Mouse (Mus musculus) T-cell, adult 2 months (primary cell): Measurements from ENCODE around the gene Arl1.
"Not testable (repeated sequence)": the region's sequence is repeated elsewhere in the genome, so short reads cannot be mapped to it uniquely, and the experiment has no call there.

Source experiments
- DNase-seq: peaks from one replicate; pipeline ENCODE4 v3.0.0; 2022; ENCODE audit warnings: low spot score

The Arl1 gene

DNA sequence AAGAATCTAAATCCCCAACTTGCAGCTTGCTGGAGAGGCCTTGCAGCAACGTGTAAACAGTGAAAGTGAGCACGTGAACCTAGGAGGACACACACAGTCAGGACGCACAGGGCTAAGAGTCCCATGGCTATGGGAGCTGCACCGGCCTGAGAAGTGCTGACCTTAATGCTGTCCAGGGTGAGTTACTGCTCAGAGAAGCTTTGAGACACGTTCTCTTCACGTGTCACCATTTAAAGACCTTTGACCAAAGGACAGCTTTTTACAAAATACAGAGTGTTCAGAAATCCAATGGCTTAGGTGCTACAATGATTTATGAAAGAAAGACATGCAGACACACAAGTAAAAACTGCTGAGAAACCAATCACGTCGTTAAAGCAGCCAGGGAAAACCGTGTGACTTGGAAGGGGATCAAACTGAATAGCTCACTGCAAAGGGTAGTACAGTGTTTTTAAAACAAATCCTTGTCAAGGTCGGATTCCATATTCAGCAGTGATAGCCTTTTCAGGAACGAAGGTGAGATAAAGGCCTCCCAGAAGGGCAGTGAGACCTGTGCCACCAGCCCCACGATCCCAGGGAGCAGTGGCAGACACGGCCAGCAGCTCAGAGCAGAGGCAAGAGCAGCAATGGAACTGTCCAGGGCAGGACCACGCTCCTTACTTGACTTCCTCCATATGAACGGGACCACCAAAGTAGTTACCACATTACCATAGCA lies 34.9 kb downstream of the Arl1 start:
- DNase-seq: no peak

DNA sequence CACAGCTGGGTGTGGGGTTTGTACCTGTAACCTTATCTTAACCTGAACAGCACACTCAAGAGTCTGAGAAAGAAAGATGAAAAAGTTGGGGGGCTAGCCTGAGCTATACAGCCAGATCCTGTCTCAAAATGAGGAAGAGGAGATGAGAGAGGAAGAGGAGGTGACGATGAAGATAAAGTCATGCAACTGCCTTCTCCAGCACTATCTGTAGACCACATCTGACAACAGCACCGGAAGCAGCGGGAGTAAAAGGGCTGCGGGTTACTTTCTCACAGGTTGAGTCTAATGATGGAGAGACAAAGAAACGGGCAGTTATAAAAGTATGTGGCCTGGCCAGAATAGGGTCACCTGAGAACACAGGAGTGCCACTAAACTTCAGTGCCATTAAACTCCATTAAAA lies 38.3 kb downstream of the Arl1 start:
- DNase-seq: no peak

DNA sequence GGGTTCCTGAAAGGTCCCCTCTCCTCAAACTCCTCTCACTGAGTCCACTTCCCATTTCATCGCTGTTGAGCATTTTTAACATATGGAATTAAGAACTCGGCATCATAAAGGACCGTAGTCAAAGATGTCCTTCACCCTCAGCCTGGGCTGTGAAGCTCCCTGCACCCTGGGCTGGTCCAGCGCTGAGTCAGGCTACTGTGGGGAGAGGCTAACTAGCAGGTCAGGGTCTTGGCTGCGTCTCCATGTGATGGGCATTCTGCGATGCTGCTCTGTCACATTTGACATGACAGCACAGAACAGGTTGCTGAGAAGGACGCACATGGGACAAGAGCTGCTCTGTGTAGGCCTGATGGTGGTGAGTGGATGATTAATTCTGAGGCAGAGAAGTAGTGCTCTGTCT lies 39.0 kb downstream of the Arl1 start:
- DNase-seq: no peak

DNA sequence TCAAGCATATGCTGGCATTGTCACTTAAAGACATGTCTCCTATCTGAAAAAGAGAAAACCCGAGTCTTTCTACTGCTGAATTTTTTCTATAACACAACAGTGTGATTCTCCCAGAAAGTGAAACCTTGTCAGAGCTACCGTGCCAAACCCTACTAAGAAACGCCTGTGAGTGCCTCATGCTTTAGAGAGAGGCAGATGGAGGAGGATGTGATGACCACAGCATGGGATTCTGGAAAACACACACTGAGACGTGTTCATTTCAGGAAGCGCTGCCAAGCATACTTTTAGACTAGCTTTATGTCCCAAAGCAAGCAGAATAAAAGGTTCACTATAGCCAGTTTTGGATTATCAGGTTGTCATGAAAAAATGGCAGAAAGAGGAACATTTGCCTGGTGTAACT lies 42.3 kb downstream of the Arl1 start:
- not testable (repeated sequence) for DNase-seq

DNA sequence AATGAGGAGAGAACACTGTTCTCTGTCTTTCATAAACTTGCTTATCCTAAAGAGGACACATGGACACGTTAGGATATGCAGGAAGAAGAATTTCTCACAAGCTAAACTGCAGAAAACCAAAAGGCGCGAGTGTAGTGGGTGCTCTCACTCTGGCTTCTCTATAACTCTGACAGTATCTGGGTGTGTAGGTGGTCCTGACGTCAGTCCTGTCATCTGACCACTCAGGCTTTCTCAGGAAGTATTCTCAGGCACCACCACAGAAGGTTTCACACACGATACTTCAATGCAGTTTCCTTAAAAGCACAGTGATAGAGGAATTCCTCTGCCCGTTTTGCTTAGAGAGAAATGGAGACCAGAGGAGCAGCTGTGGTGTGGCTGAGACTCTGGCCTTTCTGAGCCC lies 45.5 kb downstream of the Arl1 start:
- DNase-seq: no peak

DNA sequence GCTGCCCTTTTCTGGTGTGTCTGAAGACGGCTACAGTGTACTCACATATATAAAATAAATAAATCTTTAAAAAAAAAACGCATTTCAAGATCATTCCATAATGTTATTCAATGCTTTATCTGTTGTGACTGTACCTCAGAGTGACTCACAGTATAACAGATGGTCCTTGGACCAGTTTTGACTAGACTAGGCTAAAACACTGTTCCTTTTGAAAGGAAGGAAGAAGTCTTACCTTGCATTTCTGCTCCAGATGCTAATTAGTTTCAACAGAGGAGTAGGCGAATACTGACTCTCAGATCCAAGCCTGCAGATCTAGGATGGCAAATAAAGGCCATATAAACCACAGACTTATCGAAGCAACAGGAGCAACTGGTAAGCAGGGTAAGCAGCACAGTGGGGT lies 50.1 kb downstream of the Arl1 start:
- no peak for DNase-seq

DNA sequence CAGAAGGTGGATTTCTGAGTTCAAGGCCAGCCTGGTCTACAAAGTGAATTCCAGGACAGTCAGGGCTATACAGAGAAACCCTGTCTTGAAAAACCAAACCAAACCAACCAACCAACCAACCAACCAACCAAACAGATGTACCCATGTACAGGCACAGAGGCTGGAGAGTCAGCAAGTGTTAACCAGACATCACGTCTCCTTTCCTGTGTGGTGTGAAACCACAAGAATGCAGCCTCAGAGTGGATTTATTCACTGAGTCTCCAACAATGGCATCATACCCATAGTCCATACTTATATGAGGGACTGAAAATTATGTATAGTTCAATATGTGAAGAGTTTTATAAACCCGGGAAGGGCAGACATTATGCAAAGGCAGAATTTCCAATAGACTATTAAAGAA lies 52.5 kb downstream of the Arl1 start:
- DNase-seq: not testable (repeated sequence)

DNA sequence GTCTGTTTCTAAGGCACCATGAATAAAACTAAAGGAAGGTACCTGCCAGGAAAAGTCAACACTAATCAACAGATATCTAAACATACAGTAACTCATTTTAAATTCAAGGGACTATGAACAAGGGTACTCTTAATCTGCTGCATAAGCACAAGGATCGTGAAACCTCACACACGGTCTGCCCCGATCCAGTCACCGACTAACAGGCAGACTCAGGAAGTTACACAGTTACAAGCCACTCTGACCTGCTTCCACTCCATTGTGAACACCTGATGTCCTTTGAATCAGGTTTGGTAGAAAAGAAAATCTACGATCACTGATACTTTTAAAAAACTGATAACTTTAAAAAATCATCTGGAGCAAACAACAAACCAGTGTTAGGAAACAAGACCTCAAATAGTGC lies 53.3 kb downstream of the Arl1 start:
- DNase-seq: no peak

DNA sequence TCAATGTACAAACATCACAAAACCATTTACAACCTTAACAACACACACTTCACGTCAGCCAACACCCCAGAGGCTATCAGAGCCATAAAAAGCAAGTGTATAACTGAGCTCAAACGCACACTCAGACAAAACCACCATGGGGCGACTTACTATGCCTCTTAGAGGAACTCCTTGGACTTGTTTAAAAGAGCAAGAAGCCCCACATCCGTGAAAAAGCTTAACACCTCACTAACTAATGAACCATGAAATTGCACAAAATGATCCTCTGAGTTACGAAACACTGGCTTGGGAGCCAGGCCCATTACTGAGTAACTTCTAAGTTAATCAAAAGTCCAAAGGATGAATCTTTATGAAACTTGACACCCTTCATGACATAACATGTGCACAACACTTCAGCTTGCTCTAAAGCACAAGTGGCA lies 53.9 kb downstream of the Arl1 start:
- DNase-seq: no peak

DNA sequence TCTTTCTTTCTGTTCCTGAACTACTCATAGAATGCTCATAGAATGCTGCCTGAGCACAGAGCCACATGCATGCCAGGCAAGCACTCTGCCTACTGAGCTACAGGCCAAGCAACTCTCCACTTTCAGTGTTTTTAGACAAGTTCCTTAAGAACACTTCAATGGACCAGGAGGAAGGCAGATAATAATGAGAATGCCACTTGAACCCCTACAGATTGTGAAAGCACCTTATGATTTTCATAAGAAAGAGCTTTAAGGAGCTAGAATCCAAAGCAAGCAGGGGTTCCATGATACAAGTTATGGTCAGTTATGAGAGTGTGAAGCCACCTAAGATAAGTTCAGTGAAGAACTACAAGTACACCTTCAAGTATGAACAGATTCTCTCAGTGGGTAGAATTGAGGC lies 63.0 kb downstream of the Arl1 start:
- DNase-seq: no peak
